Mouse (Mus musculus) hindbrain, embryonic 16.5 days (tissue): Measurements from ENCODE around the gene Hectd3. TPM values are rescaled to one million over a fixed set of nuclear protein-coding genes. Genes with fewer than 3 reads are reported as not detected.

ENCODE experiments used
- ATAC-seq: fragments of 200-750 bp; cut with Nextera tagmentation; 2 replicates; pipeline ENCODE4 v1.8.0; 2017; ENCODE audit warnings: moderate TSS enrichment, moderate library complexity
- H3K27ac ChIP-seq: fragments of 300-500 bp; sonication (generic); 2 replicates; pipeline ENCODE4 v1.5.1; 2014; ENCODE audit warnings: low read depth, mild to moderate bottlenecking, control low read depth, low read length, moderate library complexity
- H3K27me3 ChIP-seq: fragments of 300-500 bp; sonication (generic); replicated peaks from 2 replicates; pipeline ENCODE4 v1.6.1; 2014; ENCODE audit warnings: low read length; ENCODE audit not compliant: control insufficient read depth, insufficient read depth
- H3K36me3 ChIP-seq: fragments of 300-500 bp; sonication (generic); 2 replicates; pipeline ENCODE4 v1.6.1; 2014; ENCODE audit warnings: mild to moderate bottlenecking, low read length, moderate library complexity, mixed read lengths; ENCODE audit not compliant: control insufficient read depth, insufficient read depth
- H3K4me1 ChIP-seq: fragments of 300-500 bp; sonication (generic); 2 replicates; pipeline ENCODE4 v1.6.1; 2014; ENCODE audit warnings: low read depth, low read length; ENCODE audit not compliant: control insufficient read depth, insufficient read depth
- H3K4me2 ChIP-seq: fragments of 300-500 bp; sonication (generic); 2 replicates; pipeline ENCODE4 v1.6.1; 2014; ENCODE audit warnings: mild to moderate bottlenecking, low read length, control low read depth, moderate library complexity
- H3K4me3 ChIP-seq: fragments of 300-500 bp; sonication (generic); 2 replicates; pipeline ENCODE4 v1.5.1; 2014; ENCODE audit warnings: mild to moderate bottlenecking, low read length, control low read depth, moderate library complexity
- H3K9ac ChIP-seq: fragments of 300-500 bp; sonication (generic); 2 replicates; pipeline ENCODE4 v1.6.1; 2014; ENCODE audit warnings: low read depth, mild to moderate bottlenecking, control low read depth, low read length, moderate library complexity
- H3K9me3 ChIP-seq: fragments of 300-500 bp; sonication (generic); 2 replicates; pipeline ENCODE4 v1.6.1; 2014; ENCODE audit warnings: mild to moderate bottlenecking, low read length, moderate library complexity; ENCODE audit not compliant: control insufficient read depth
- WGBS: fragments of 180-500 bp; shearing (Covaris S2); extraction: QIAGEN DNeasy Blood & Tissue Kit; methylation state at CpG from one replicate; pipeline ENCODE4 v1.1.7; 2014; 5-methylcytosine and 5-hydroxymethylcytosine counted together
- polyA plus RNA-seq: library from polyadenylated mRNA; unstranded; fragments of >200 nt; fragmentation: Nextera tagmentation; extraction: Ambion mirVana; gene quantifications from 2 replicates; pipeline ENCODE4 v1.2.1, GENCODE M21; 2015

The Hectd3 gene
- polyA plus RNA-seq, 1 experiment from 2014 or later: 22.0 TPM

DNA sequence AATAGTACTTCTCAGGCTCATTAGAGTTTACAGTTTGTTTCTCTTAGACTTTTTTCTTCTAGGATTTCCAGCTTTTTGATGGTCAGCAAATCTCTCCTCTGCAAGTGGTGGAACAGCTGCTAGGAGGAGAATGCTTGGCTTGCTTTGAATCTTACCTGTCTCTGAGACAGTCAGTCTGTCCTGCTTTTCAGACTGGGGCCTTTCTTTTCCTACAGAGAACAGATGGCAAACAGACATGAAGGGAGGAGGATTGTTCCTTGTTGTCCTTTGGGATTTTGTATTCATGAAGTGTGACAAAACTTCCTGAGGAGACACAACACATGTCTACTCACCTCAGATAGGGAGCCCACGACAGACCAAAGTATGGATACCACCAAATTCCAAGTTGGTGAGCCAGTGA, 45.7 kb downstream of the Hectd3 start:
- Histone ChIP-seq H3K4me3 (no peak overlapping the region), H3K36me3 (0 out of 2 replicates have a peak, but pooled peaks cover 2% of the 10 kb centered on the region), H3K4me1 (peaks cover 17% of the 10 kb centered on the region), H3K27me3 (no peaks in the 10 kb centered on the region), H3K9me3 (no peaks in the 10 kb centered on the region), H3K4me2 (no peak overlapping the region), H3K27ac (peak overlapping the region; percentile 81), H3K9ac (no peak overlapping the region)
- peak; percentile 60 for ATAC-seq
- 17% methylated on average over 1 of the region's 1 CpGs for WGBS

DNA sequence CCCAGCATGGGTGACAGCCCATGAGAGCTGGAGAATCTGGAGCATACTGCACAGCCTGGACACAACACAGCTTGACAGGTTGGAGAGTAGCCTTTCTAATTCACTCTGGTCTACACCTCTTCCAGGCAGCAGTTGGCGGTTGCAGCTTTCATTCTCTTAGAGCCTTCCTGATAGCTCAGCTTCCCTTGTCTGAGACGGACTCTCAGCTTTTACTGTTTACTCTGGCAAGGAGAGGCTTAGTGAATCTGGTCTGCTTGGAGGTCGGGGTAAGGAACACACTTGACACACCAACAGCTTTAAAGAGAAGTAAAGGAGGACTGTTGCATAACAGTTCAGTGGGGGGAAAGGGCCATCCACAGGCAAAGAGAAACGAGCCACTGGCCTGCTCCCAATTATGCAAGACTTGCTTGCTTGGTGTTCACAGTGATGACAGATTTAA, 46.2 kb downstream of the Hectd3 start:
- H3K9me3 ChIP-seq: no peaks in the 10 kb centered on the region
- H3K4me2 ChIP-seq: peak overlapping the region; percentile 1; the same call in 1 of the 2 replicates
- no peak overlapping the region for H3K9ac ChIP-seq
- WGBS: 46% methylated on average over 4 of the region's 4 CpGs
- peak overlapping the region; percentile 81 for H3K27ac ChIP-seq
- peaks cover 17% of the 10 kb centered on the region for H3K4me1 ChIP-seq
- peak; percentile 73 for ATAC-seq
- H3K27me3 ChIP-seq: no peaks in the 10 kb centered on the region
- no peak overlapping the region for H3K4me3 ChIP-seq
- H3K36me3 ChIP-seq: 0 out of 2 replicates have a peak, but pooled peaks cover 2% of the 10 kb centered on the region

DNA sequence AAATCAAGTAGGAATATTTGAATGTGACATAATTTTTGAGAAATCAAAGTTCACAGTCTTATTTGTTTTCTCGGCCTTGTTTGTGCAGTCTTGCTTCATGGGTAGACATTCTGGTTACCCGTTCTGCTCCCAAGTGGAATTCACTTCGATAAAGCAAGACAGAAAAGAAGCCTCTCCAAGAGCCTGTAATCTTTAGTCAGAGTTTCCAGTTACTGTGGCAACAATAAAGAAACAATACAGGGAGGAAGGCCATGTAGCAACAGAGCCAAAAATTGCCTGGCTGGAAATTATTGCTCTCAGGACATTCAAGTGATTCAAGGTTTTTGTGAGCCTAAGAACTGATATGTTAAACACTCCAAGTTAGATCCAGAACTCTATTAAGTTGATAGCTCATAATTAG, 53.7 kb downstream of the Hectd3 start:
- H3K4me3 ChIP-seq: no peak overlapping the region
- 62% methylated on average over 3 of the region's 3 CpGs for WGBS
- no peak overlapping the region for H3K9ac ChIP-seq
- no peaks in the 10 kb centered on the region for H3K27me3 ChIP-seq
- H3K4me2 ChIP-seq: no peak overlapping the region
- H3K27ac ChIP-seq: no peak overlapping the region
- ATAC-seq: no peak
- H3K4me1 ChIP-seq: no peaks in the 10 kb centered on the region
- H3K9me3 ChIP-seq: no peaks in the 10 kb centered on the region
- H3K36me3 ChIP-seq: 0 out of 2 replicates have a peak, but pooled peaks cover 4% of the 10 kb centered on the region

- ATAC-seq: no peak
Measured at GRCm38 (mm10) chr4:117049485-117049884, 54.4 kb downstream of the Hectd3 start.

DNA sequence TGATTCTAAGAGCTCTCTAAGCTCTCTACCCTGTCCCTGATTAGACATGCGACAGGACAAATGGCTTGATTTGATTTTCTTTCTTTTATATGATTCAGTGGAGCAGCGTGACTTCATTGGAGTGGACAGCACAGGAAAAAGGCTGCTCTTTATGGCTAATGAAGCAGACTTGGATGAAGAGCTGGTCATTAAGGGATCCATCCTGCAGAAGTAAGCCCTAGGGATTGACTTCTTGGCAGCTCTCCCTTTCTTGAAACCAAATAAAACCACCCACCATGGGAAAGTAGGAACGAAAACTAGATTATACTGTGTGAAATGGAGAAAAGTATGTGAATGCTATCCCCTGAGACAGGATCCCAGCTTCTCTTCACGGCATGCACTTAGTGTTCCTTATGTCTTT, 57.5 kb downstream of the Hectd3 start:
- WGBS: 63% methylated on average over 4 of the region's 4 CpGs
- H3K4me1 ChIP-seq: no peaks in the 10 kb centered on the region
- no peak overlapping the region for H3K9ac ChIP-seq
- peak; percentile 69 for ATAC-seq
- H3K27ac ChIP-seq: 0 out of 2 replicates have a peak overlapping the region, but pooled peaks have one; percentile 36
- H3K4me3 ChIP-seq: no peak overlapping the region
- no peaks in the 10 kb centered on the region for H3K9me3 ChIP-seq
- no peaks in the 10 kb centered on the region for H3K27me3 ChIP-seq
- H3K36me3 ChIP-seq: 0 out of 2 replicates have a peak, but pooled peaks cover 2% of the 10 kb centered on the region
- no peak overlapping the region for H3K4me2 ChIP-seq

More at GRCm38 (mm10) chr4:117049485-117049884, 54.4 kb downstream of the Hectd3 start:
- H3K9ac ChIP-seq: no peak overlapping the region
- H3K9me3 ChIP-seq: no peaks in the 10 kb centered on the region
- no peak overlapping the region for H3K27ac ChIP-seq
- no peak overlapping the region for H3K4me3 ChIP-seq
- no peaks in the 10 kb centered on the region for H3K27me3 ChIP-seq
- no peak overlapping the region for H3K4me2 ChIP-seq
- WGBS: 100% methylated on average over 1 of the region's 1 CpGs
- H3K4me1 ChIP-seq: no peaks in the 10 kb centered on the region
- 0 out of 2 replicates have a peak, but pooled peaks cover 4% of the 10 kb centered on the region for H3K36me3 ChIP-seq

DNA sequence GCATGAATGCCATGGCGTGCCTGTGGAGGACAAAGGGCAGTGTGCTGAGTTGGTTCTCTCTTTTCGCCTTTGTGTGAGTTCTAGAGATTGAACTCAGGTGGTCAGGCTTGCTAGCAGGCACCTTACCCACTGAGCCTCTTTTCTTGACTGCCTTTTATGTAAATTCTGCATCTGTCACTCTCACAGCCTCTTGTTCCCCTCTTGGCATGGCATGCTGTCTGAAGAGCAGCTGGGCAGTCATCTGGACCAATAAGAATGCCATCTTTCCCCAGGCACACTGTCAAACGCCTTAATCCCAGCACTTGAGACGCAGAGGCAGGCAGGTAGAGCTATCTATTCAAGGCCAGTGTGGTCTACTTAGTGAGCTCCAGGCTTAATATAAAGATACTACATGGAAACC, 58.8 kb downstream of the Hectd3 start:
- Histone ChIP-seq H3K4me1 (no peaks in the 10 kb centered on the region), H3K4me2 (no peak overlapping the region), H3K36me3 (0 out of 2 replicates have a peak, but pooled peaks cover 2% of the 10 kb centered on the region), H3K9me3 (no peaks in the 10 kb centered on the region), H3K9ac (no peak overlapping the region), H3K27me3 (no peaks in the 10 kb centered on the region), H3K4me3 (no peak overlapping the region), H3K27ac (no peak overlapping the region)
- WGBS: 58% methylated on average over 4 of the region's 4 CpGs
- ATAC-seq: peak; percentile 60; the same call in 1 of the 2 replicates

Other genes starting within 250 kb of the Hectd3 start
- 29.6 and 30.1 TPM in 2 replicates for gene Toe1, start 187.7 kb upstream of the Hectd3 start, polyA plus RNA-seq
- gene Mutyh, start 187.6 kb upstream of the Hectd3 start, polyA plus RNA-seq: 6.8 and 9.1 TPM in 2 replicates
- gene Hpdl, start 173.6 kb upstream of the Hectd3 start, polyA plus RNA-seq: 2.1 and 2.3 TPM in 2 replicates
- gene Zswim5, start 117.9 kb upstream of the Hectd3 start, polyA plus RNA-seq: 4.1 and 4.8 TPM in 2 replicates
- gene Urod, start 904 bp upstream of the Hectd3 start, polyA plus RNA-seq: 59.8 and 60.2 TPM in 2 replicates
- gene Eif2b3, start 24.1 kb downstream of the Hectd3 start, polyA plus RNA-seq: 44.9 and 47.5 TPM in 2 replicates
- 7.8 and 9.6 TPM in 2 replicates for gene Ptch2, start 100.8 kb downstream of the Hectd3 start, polyA plus RNA-seq
- 3.9 and 4.9 TPM in 2 replicates for gene Btbd19, start 130.4 kb downstream of the Hectd3 start, polyA plus RNA-seq
- gene Tctex1d4, start 131.5 kb downstream of the Hectd3 start, polyA plus RNA-seq: 1.5 and 1.8 TPM in 2 replicates
- 24.0 and 24.8 TPM in 2 replicates for gene Plk3, start 138.6 kb downstream of the Hectd3 start, polyA plus RNA-seq
- gene Rps8, start 160.9 kb downstream of the Hectd3 start, polyA plus RNA-seq: 320 and 403 TPM in 2 replicates
- gene Kif2c, start 187.3 kb downstream of the Hectd3 start, polyA plus RNA-seq: 10.1 and 14.0 TPM in 2 replicates